Mouse (Mus musculus) heart, embryonic 10.5 days (tissue): Measurements from ENCODE around the gene Igfbp6. TPM values are rescaled to one million over a fixed set of nuclear protein-coding genes. Genes with fewer than 3 reads are reported as not detected.
A peak's percentile ranks its signal among the peaks of the same experiment; 100 is the strongest.

ENCODE experiments used
- DNase-seq: peaks from one replicate; pipeline ENCODE4 v3.0.0-alpha.2; 2017; ENCODE audit warnings: low spot score
- H3K27ac ChIP-seq: fragments of 300-500 bp; sonication (generic); 2 replicates; pipeline ENCODE4 v1.5.1; 2016; ENCODE audit warnings: mild to moderate bottlenecking
- H3K27me3 ChIP-seq: fragments of 300-500 bp; sonication (generic); 2 replicates; pipeline ENCODE4 v1.6.1; 2016; ENCODE audit warnings: mild to moderate bottlenecking; ENCODE audit not compliant: poor library complexity, insufficient read depth, severe bottlenecking
- H3K36me3 ChIP-seq: fragments of 300-500 bp; sonication (generic); 2 replicates; pipeline ENCODE4 v1.6.1; 2016; ENCODE audit warnings: mild to moderate bottlenecking, moderate library complexity
- H3K4me1 ChIP-seq: fragments of 300-500 bp; sonication (generic); 2 replicates; pipeline ENCODE4 v1.6.1; 2016; ENCODE audit warnings: mild to moderate bottlenecking
- H3K4me3 ChIP-seq: fragments of 300-500 bp; sonication (generic); 2 replicates; pipeline ENCODE4 v1.5.1; 2016; ENCODE audit warnings: mild to moderate bottlenecking, moderate library complexity
- H3K9me3 ChIP-seq: fragments of 300-500 bp; sonication (generic); 2 replicates; pipeline ENCODE4 v1.6.1; 2016; ENCODE audit warnings: mild to moderate bottlenecking, moderate library complexity
- WGBS: fragments of 180-500 bp; shearing (Covaris S2); methylation state at CpG from one replicate; pipeline ENCODE4 v1.1.7; 2016; 5-methylcytosine and 5-hydroxymethylcytosine counted together
- polyA plus RNA-seq: library from polyadenylated mRNA; unstranded; fragments of >200 nt; fragmentation: Nextera tagmentation; extraction: Ambion mirVana; gene quantifications from 2 replicates; pipeline ENCODE4 v1.2.1, GENCODE M21; 2016

Gene Igfbp6
- polyA plus RNA-seq, 1 experiment from 2014 or later = 0.67 TPM

- no peaks in the 10 kb centered on the region for H3K27me3 ChIP-seq
- WGBS = 84% methylated on average over 4 of the region's 4 CpGs
- H3K27ac ChIP-seq = no peak overlapping the region
- H3K4me3 ChIP-seq = no peak overlapping the region
- H3K4me1 ChIP-seq = peaks cover 32% of the 10 kb centered on the region
- H3K36me3 ChIP-seq = peaks cover 98% of the 10 kb centered on the region
- no peak for DNase-seq
- no peaks in the 10 kb centered on the region for H3K9me3 ChIP-seq
Observed at GRCm38 (mm10) chr15:102113674-102114073, 30.5 kb upstream of the Igfbp6 start.

- no peak for DNase-seq
- Histone ChIP-seq H3K4me3 (no peak overlapping the region), H3K9me3 (no peaks in the 10 kb centered on the region), H3K27me3 (no peaks in the 10 kb centered on the region), H3K4me1 (peaks cover 22% of the 10 kb centered on the region), H3K27ac (no peak overlapping the region), H3K36me3 (peaks cover 98% of the 10 kb centered on the region)
- WGBS = 83% methylated on average over 7 of the region's 7 CpGs
Observed at GRCm38 (mm10) chr15:102114651-102115260, 29.4 kb upstream of the Igfbp6 start.

- peak overlapping the region; percentile 36; the same call in 1 of the 2 replicates for H3K27ac ChIP-seq
- 75% methylated on average over 9 of the region's 9 CpGs for WGBS
- peaks cover 98% of the 10 kb centered on the region for H3K36me3 ChIP-seq
- no peaks in the 10 kb centered on the region for H3K9me3 ChIP-seq
- DNase-seq = no peak
- H3K27me3 ChIP-seq = no peaks in the 10 kb centered on the region
- peaks cover 14% of the 10 kb centered on the region for H3K4me1 ChIP-seq
- no peak overlapping the region for H3K4me3 ChIP-seq
Observed at GRCm38 (mm10) chr15:102115731-102116231, 28.4 kb upstream of the Igfbp6 start.

- no peak overlapping the region for H3K27ac ChIP-seq
- peaks cover 5% of the 10 kb centered on the region; the same call in 1 of the 2 replicates for H3K4me1 ChIP-seq
- DNase-seq = no peak
- H3K4me3 ChIP-seq = no peak overlapping the region
- WGBS = 82% methylated on average over 11 of the region's 11 CpGs
- H3K9me3 ChIP-seq = no peaks in the 10 kb centered on the region
- no peaks in the 10 kb centered on the region for H3K27me3 ChIP-seq
- H3K36me3 ChIP-seq = peaks cover 96% of the 10 kb centered on the region
Observed at GRCm38 (mm10) chr15:102116753-102117415, 27.3 kb upstream of the Igfbp6 start.

- H3K27me3 ChIP-seq = no peaks in the 10 kb centered on the region
- no peak overlapping the region for H3K27ac ChIP-seq
- DNase-seq = no peak
- peaks cover 95% of the 10 kb centered on the region for H3K36me3 ChIP-seq
- H3K4me3 ChIP-seq = no peak overlapping the region
- 73% methylated on average over 19 of the region's 19 CpGs for WGBS
- peaks cover 4% of the 10 kb centered on the region; the same call in 1 of the 2 replicates for H3K4me1 ChIP-seq
- no peaks in the 10 kb centered on the region for H3K9me3 ChIP-seq
Observed at GRCm38 (mm10) chr15:102117461-102118443, 26.4 kb upstream of the Igfbp6 start.

GRCm38 (mm10) chr15:102118591-102118990, 25.6 kb upstream of the Igfbp6 start:
- Histone ChIP-seq H3K4me1 (no peaks in the 10 kb centered on the region), H3K27me3 (no peaks in the 10 kb centered on the region), H3K9me3 (no peaks in the 10 kb centered on the region), H3K27ac (no peak overlapping the region), H3K36me3 (peaks cover 90% of the 10 kb centered on the region), H3K4me3 (no peak overlapping the region)
- 82% methylated on average over 4 of the region's 4 CpGs for WGBS
- DNase-seq = no peak

- no peaks in the 10 kb centered on the region for H3K27me3 ChIP-seq
Observed at GRCm38 (mm10) chr15:102119121-102119830, 24.9 kb upstream of the Igfbp6 start.

GRCm38 (mm10) chr15:102119831-102120170, 24.4 kb upstream of the Igfbp6 start:
- whole genome bisulfite sequencing = 74% methylated on average over 2 of the region's 2 CpGs
- H3K27me3 ChIP-seq = no peaks in the 10 kb centered on the region
- H3K27ac ChIP-seq = no peak overlapping the region
- H3K9me3 ChIP-seq = no peaks in the 10 kb centered on the region
- H3K4me3 ChIP-seq = no peak overlapping the region
- H3K36me3 ChIP-seq = peaks cover 86% of the 10 kb centered on the region
- no peak for DNase-seq
- H3K4me1 ChIP-seq = no peaks in the 10 kb centered on the region

More at GRCm38 (mm10) chr15:102119121-102119830, 24.9 kb upstream of the Igfbp6 start:
- Histone ChIP-seq H3K36me3 (peaks cover 86% of the 10 kb centered on the region), H3K4me3 (no peak overlapping the region), H3K9me3 (no peaks in the 10 kb centered on the region), H3K4me1 (no peaks in the 10 kb centered on the region), H3K27ac (no peak overlapping the region)
- no peak for DNase-seq
- WGBS = 66% methylated on average over 8 of the region's 8 CpGs

- 85% methylated on average over 5 of the region's 5 CpGs for WGBS
Observed at GRCm38 (mm10) chr15:102120530-102120929, 23.6 kb upstream of the Igfbp6 start.

GRCm38 (mm10) chr15:102126303-102126702, 17.9 kb upstream of the Igfbp6 start:
- Histone ChIP-seq H3K9me3 (no peaks in the 10 kb centered on the region), H3K27ac (0 out of 2 replicates have a peak overlapping the region, but pooled peaks have one; percentile 29), H3K27me3 (no peaks in the 10 kb centered on the region), H3K4me1 (peaks cover 11% of the 10 kb centered on the region; the same call in 1 of the 2 replicates), H3K36me3 (peaks cover 84% of the 10 kb centered on the region), H3K4me3 (no peak overlapping the region)
- 66% methylated on average over 2 of the region's 2 CpGs for WGBS
- no peak for DNase-seq

More at GRCm38 (mm10) chr15:102120530-102120929, 23.6 kb upstream of the Igfbp6 start:
- no peaks in the 10 kb centered on the region for H3K4me1 ChIP-seq
- H3K27ac ChIP-seq = no peak overlapping the region
- peaks cover 86% of the 10 kb centered on the region for H3K36me3 ChIP-seq
- no peak overlapping the region for H3K4me3 ChIP-seq
- DNase-seq = no peak
- H3K27me3 ChIP-seq = no peaks in the 10 kb centered on the region
- no peaks in the 10 kb centered on the region for H3K9me3 ChIP-seq

GRCm38 (mm10) chr15:102133314-102133713, 10.8 kb upstream of the Igfbp6 start:
- no peak for DNase-seq
- Histone ChIP-seq H3K27me3 (no peaks in the 10 kb centered on the region), H3K4me3 (no peak overlapping the region), H3K36me3 (peaks cover 49% of the 10 kb centered on the region), H3K9me3 (no peaks in the 10 kb centered on the region), H3K27ac (no peak overlapping the region), H3K4me1 (peaks cover 21% of the 10 kb centered on the region)
- 88% methylated on average over 9 of the region's 9 CpGs for WGBS

GRCm38 (mm10) chr15:102134709-102135108, 9.5 kb upstream of the Igfbp6 start:
- WGBS = 87% methylated on average over 2 of the region's 2 CpGs
- H3K27me3 ChIP-seq = no peaks in the 10 kb centered on the region
- H3K4me3 ChIP-seq = peak overlapping the region; percentile 89; the same call in 1 of the 2 replicates
- H3K27ac ChIP-seq = no peak overlapping the region
- no peaks in the 10 kb centered on the region for H3K9me3 ChIP-seq
- no peak for DNase-seq
- H3K36me3 ChIP-seq = peaks cover 36% of the 10 kb centered on the region
- H3K4me1 ChIP-seq = peaks cover 21% of the 10 kb centered on the region
